Mouse (Mus musculus): ENCODE results near the gene F2. TPM values are rescaled to one million over a fixed set of nuclear protein-coding genes. Genes with fewer than 3 reads are reported as not detected.

The F2 gene
- polyA plus RNA-seq, 1 experiment, result not detected

GRCm38 (mm10) chr2:91602389-91602788 is 33.8 kb downstream of the F2 start:
- Histone ChIP-seq H3K4me3 (ENCODE audit: insufficient read depth, low read length) (no peak overlapping the region), H3K27ac (ENCODE audit: insufficient read depth, low read length) (no peak overlapping the region), H3K4me1 (ENCODE audit: control insufficient read depth, insufficient read depth, low read length) (no peaks in the 10 kb centered on the region; the same call in 1 of the 2 replicates)
- TF ChIP-seq POLR2A (IDR thresholded peaks at IDR 0.05; ENCODE audit: low read depth, low read length), result no peak
- no peak for TF ChIP-seq CTCF (IDR thresholded peaks at IDR 0.05; ENCODE audit: borderline replicate concordance, insufficient read depth, low read length)

- TF ChIP-seq POLR2A (IDR thresholded peaks at IDR 0.05; ENCODE audit: low read depth, low read length) (no peak), CTCF (IDR thresholded peaks at IDR 0.05; ENCODE audit: borderline replicate concordance, insufficient read depth, low read length) (no peak)
- Histone ChIP-seq H3K4me1 (ENCODE audit: control insufficient read depth, insufficient read depth, low read length) (no peaks in the 10 kb centered on the region; the same call in 1 of the 2 replicates), H3K4me3 (ENCODE audit: insufficient read depth, low read length) (no peak overlapping the region), H3K27ac (ENCODE audit: insufficient read depth, low read length) (no peak overlapping the region)
Measured at GRCm38 (mm10) chr2:91600475-91600874, 35.7 kb downstream of the F2 start.

GRCm38 (mm10) chr2:91586242-91586641 is 50.0 kb downstream of the F2 start:
- Histone ChIP-seq H3K27ac (ENCODE audit: insufficient read depth, low read length) (no peak overlapping the region), H3K4me1 (ENCODE audit: control insufficient read depth, insufficient read depth, low read length) (no peaks in the 10 kb centered on the region), H3K4me3 (ENCODE audit: insufficient read depth, low read length) (no peak overlapping the region)
- no peak for TF ChIP-seq POLR2A (IDR thresholded peaks at IDR 0.05; ENCODE audit: low read depth, low read length)
- no peak for TF ChIP-seq CTCF (IDR thresholded peaks at IDR 0.05; ENCODE audit: borderline replicate concordance, insufficient read depth, low read length)

GRCm38 (mm10) chr2:91580894-91581293 is 55.3 kb downstream of the F2 start:
- TF ChIP-seq CTCF (IDR thresholded peaks at IDR 0.05; ENCODE audit: borderline replicate concordance, insufficient read depth, low read length), result no peak
- TF ChIP-seq POLR2A (IDR thresholded peaks at IDR 0.05; ENCODE audit: low read depth, low read length), result no peak
- H3K4me3 ChIP-seq (ENCODE audit: insufficient read depth, low read length), result no peak overlapping the region
- no peaks in the 10 kb centered on the region for H3K4me1 ChIP-seq (ENCODE audit: control insufficient read depth, insufficient read depth, low read length)
- no peak overlapping the region for H3K27ac ChIP-seq (ENCODE audit: insufficient read depth, low read length)

Other genes starting within 250 kb of the F2 start
- 36.3 and 44.5 TPM in 2 replicates for gene 1110051M20Rik, start 191.7 kb downstream of the F2 start, polyA plus RNA-seq (2011; ENCODE audit: insufficient read length, low read depth, missing spikeins)
- 5.1 and 7.0 TPM in 2 replicates for gene Lrp4, start 178.9 kb downstream of the F2 start, polyA plus RNA-seq (2011; ENCODE audit: insufficient read length, low read depth, missing spikeins)
- 79.8 and 102 TPM in 2 replicates for gene Ckap5, start 109.7 kb downstream of the F2 start, polyA plus RNA-seq (2011; ENCODE audit: insufficient read length, low read depth, missing spikeins)
- 14.8 and 17.1 TPM in 2 replicates for gene Zfp408, start 13.4 kb upstream of the F2 start, polyA plus RNA-seq (2011; ENCODE audit: insufficient read length, low read depth, missing spikeins)
- gene Arhgap1, start 13.4 kb upstream of the F2 start, polyA plus RNA-seq (2011; ENCODE audit: insufficient read length, low read depth, missing spikeins), result 249 and 267 TPM in 2 replicates
- 19.8 and 20.6 TPM in 2 replicates for gene Atg13, start 74.2 kb upstream of the F2 start, polyA plus RNA-seq (2011; ENCODE audit: insufficient read length, low read depth, missing spikeins)
- 6.0 and 8.3 TPM in 2 replicates for gene Harbi1, start 74.4 kb upstream of the F2 start, polyA plus RNA-seq (2011; ENCODE audit: insufficient read length, low read depth, missing spikeins)
- 23.8 and 26.2 TPM in 2 replicates for gene Ambra1, start 93.7 kb upstream of the F2 start, polyA plus RNA-seq (2011; ENCODE audit: insufficient read length, low read depth, missing spikeins)